Mouse (Mus musculus) adipocyte (in vitro differentiated cells): ENCODE measurements at regions not wholly inside any gene's neighbourhood (a gene's known extent, or its start where the extent isn't known, plus 50 kb on each side); places are given as distances from the start of the nearest gene placed in this dataset.

Source experiments
- DNase-seq: peaks from one replicate; pipeline ENCODE4 v3.0.0-alpha.2; 2016; ENCODE audit warnings: low spot score

- DNase-seq = no peak
Measured at GRCm38 (mm10) chr12:49579451-49580190, 194.6 kb downstream of the Gm43517 start.

GRCm38 (mm10) chr12:49583849-49584248 is 198.9 kb downstream of the Gm43517 start:
- DNase-seq = no peak

DNA sequence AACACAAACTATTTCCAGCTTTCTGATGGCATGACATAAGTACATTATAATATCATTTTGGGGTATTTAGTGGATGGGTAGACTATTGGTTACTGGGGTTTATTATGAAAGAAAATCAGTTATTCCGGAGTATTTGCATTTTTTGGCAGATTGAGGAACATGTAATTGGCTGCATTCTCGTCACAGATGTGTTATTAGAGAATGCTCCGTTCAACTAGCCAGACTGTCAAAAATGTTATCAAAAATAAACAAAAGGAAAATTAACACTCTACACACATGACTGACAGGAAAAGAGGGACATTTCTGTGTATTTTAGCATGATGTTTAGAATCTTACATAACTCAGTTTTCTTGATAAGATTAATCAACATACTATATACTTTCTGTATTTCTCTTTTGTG is 237.3 kb downstream of the Gm43517 start:
- no peak for DNase-seq

- DNase-seq = no peak
Measured at GRCm38 (mm10) chr12:49627222-49627621, 242.2 kb downstream of the Gm43517 start.

DNA sequence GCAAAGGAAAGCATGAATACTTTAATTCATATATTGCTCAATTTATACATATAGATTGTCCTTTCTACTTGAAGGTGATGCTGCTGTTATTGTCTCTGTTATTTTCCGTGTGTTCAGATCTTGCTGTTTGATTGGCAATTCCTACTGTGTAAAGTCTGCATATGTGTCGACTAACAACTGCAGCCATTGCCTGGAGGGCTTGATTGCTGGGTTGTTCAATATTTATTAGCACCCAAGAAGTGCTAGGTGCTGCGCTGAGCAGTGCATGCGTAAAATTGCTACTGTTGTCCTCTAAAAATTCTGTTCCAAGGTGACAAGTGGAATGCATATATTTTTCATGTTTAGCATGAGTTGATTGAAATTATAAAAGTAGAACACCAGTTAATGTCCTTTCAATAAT is 243.0 kb downstream of the Gm43517 start:
- no peak for DNase-seq

DNA sequence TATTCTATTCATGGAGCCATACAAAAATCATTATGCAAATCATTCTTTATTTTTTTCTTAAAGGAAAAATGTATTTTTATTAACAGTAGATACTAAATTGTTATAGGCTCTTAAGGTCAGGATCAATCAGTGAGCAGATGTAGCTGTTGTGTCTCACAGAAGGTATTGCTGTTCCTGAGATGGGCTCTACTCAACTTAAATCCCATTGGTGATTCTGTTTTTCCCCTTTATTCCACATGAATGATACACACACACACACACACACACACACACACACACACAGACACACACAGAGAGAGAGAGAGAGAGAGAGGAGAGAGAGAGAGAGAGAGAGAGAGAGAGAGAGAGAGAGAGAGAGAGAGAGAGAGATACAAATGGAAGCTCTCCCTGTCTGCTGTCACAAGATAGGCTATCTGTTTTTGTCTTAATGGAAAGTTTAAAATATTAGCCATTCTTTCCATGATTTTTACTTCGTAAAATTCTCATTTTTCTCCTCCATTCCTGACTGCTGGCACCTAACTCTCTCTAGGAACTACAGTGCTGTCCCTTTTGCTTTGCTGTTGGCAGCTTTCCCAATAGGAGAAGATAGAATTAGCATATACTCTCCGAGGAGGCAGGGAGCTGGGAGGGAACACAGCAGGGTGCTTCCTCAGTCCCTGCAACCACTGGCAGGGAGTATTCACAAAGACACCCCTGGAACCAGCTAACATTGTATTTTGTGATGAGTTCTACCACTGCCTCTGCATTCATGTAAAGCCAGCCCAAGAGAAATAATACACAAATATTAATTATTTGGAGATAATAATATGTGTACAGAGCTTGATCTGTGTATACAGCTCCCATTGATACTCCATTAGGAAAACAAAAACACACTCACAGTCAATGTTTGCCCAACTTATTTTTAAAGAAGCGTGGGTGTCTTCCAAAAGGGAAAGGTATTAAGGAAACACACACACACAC is 264.4 kb downstream of the Gm43517 start:
- peak; percentile 3 for DNase-seq
